Mouse (Mus musculus): ENCODE results near the gene Gm36210. TPM values are rescaled to one million over a fixed set of nuclear protein-coding genes. Genes with fewer than 3 reads are reported as not detected.

The Gm36210 gene
- polyA plus RNA-seq (2014; fragmentation: Illumina TruSeq; extraction: RNeasy Lipid Tissue Mini Kit (QIAGEN cat#74804); ENCODE audit: low read depth, low replicate concordance) = not detected

GRCm38 (mm10) chr7:4906466-4906950, at the start of gene Gm36210:
TSS of gene Gm36210 (minus strand) at chr7:4906516.

DNA sequence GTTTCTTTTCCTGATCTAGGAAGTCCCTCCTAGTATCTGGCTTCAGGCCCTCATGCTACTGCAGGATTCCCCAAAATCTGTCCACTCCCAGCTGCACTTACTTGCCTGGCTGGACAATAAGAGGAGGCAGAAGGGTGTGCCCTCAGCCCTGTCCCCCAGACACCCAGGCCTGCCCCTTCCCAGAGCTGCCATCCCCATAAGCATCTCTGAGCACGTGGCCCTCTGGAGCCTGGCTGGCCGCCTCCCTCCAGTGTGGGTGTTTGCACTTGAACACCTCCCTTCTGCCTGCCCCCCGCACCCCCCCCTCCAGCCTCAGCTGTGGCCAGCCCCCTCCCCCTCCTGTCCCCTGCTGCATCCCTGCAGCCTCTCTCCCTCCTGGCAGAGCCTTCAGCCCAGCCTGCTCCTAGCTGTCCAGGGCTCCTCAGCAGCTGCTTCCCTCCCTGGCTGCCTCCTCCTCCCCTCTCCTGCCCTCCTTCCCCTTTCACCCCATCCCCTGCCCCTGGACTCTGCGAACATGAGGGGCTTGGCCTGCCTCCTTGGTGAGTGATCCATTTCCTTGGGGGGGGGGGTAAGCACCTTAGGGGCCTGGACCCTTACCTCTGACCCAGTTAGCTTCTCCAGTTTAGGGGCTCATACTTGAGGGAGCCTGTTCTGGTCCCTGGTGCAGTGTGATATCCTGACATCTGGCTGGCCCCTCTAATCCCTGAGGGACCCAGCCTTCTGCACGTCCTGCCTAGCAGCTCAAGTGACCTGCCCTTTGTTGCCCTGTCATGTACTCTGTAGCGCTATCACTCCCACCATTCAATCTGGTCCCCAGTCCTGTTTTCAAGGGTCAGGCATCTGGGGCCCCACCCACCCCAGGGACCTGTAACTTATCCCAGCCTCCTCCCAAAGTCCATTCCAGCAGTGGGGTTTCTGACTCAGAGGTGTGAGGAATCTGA, 19.4 kb upstream of the Gm36210 start, which contains the start of gene Ssc5d:
Gene Ssc5d, plus strand, starts transcription at position 345 of the 941 bp plus-strand sequence.

DNA sequence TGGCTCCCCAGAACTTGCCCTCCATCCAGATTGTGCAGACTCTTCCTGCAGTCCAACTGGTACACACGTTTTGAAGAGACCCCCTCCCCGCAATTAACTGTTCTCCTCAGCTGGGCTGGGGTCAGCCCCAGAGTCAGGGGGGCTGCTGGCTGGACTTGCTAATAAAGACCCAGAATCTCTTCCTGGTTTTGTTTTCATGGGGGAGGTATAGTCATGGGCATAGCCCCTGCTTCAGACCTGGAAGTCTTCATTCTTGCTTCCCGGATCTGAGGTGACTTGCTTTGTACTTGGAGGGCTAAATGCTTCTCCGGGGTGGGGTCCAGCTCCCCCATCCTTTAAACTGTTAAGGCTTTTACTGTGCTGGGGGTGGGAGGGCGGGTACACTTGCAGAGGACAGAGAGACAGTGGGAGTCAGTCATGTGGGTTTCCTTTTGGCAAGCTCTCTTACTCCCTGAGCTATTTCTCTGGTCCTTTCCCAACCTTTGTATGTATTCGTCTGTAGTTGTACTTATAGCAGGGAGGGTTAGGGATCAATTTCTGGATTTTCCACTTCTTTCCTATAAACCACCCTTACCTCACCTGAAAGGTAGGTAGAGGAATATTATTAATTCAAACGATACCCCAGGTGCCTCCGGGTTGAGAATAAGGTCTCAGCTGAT, 15.6 kb upstream of the Gm36210 start, which contains the start of gene Nat14:
Gene Nat14, plus strand, starts transcription at position 205 of the 659 bp plus-strand sequence.

GRCm38 (mm10) chr7:4915007-4915665, 8.8 kb upstream of the Gm36210 start, which contains the start of gene Zfp628:
TSS of gene Zfp628 (plus strand) at chr7:4915217.

GRCm38 (mm10) chr7:4876753-4877221, 29.5 kb downstream of the Gm36210 start, which contains the start of gene Isoc2a:
TSS of gene Isoc2a (plus strand) at chr7:4877153.

GRCm38 (mm10) chr7:4870133-4870532, 36.2 kb downstream of the Gm36210 start, which contains the start of gene Isoc2b:
TSS of gene Isoc2b (minus strand) at chr7:4870258.

Other genes starting within 250 kb of the Gm36210 start
- gene Ppp6r1, start 247.5 kb downstream of the Gm36210 start, polyA plus RNA-seq (2014; fragmentation: Illumina TruSeq; extraction: RNeasy Lipid Tissue Mini Kit (QIAGEN cat#74804); ENCODE audit: low read depth, low replicate concordance) = 64.9 TPM
- 37.1 TPM for gene Hspbp1, start 221.4 kb downstream of the Gm36210 start, polyA plus RNA-seq (2014; fragmentation: Illumina TruSeq; extraction: RNeasy Lipid Tissue Mini Kit (QIAGEN cat#74804); ENCODE audit: low read depth, low replicate concordance)
- 2.1 TPM for gene Brsk1, start 215.9 kb downstream of the Gm36210 start, polyA plus RNA-seq (2014; fragmentation: Illumina TruSeq; extraction: RNeasy Lipid Tissue Mini Kit (QIAGEN cat#74804); ENCODE audit: low read depth, low replicate concordance)
- not detected for gene Tmem150b, start 181.3 kb downstream of the Gm36210 start, polyA plus RNA-seq (2014; fragmentation: Illumina TruSeq; extraction: RNeasy Lipid Tissue Mini Kit (QIAGEN cat#74804); ENCODE audit: low read depth, low replicate concordance)
- gene Kmt5c, start 166.4 kb downstream of the Gm36210 start, polyA plus RNA-seq (2014; fragmentation: Illumina TruSeq; extraction: RNeasy Lipid Tissue Mini Kit (QIAGEN cat#74804); ENCODE audit: low read depth, low replicate concordance) = 22.8 TPM
- gene Cox6b2, start 153.4 kb downstream of the Gm36210 start, polyA plus RNA-seq (2014; fragmentation: Illumina TruSeq; extraction: RNeasy Lipid Tissue Mini Kit (QIAGEN cat#74804); ENCODE audit: low read depth, low replicate concordance) = 10.7 TPM
- not detected for gene Fam71e2, start 135.2 kb downstream of the Gm36210 start, polyA plus RNA-seq (2014; fragmentation: Illumina TruSeq; extraction: RNeasy Lipid Tissue Mini Kit (QIAGEN cat#74804); ENCODE audit: low read depth, low replicate concordance)
- gene Il11, start 123.7 kb downstream of the Gm36210 start, polyA plus RNA-seq (2014; fragmentation: Illumina TruSeq; extraction: RNeasy Lipid Tissue Mini Kit (QIAGEN cat#74804); ENCODE audit: low read depth, low replicate concordance) = not detected
- gene Tmem190, start 123.6 kb downstream of the Gm36210 start, polyA plus RNA-seq (2014; fragmentation: Illumina TruSeq; extraction: RNeasy Lipid Tissue Mini Kit (QIAGEN cat#74804); ENCODE audit: low read depth, low replicate concordance) = not detected
- gene Tmem238, start 116.9 kb downstream of the Gm36210 start, polyA plus RNA-seq (2014; fragmentation: Illumina TruSeq; extraction: RNeasy Lipid Tissue Mini Kit (QIAGEN cat#74804); ENCODE audit: low read depth, low replicate concordance) = 6.3 TPM
- gene Rpl28, start 113.6 kb downstream of the Gm36210 start, polyA plus RNA-seq (2014; fragmentation: Illumina TruSeq; extraction: RNeasy Lipid Tissue Mini Kit (QIAGEN cat#74804); ENCODE audit: low read depth, low replicate concordance) = 392 TPM
- gene Ube2s, start 93.9 kb downstream of the Gm36210 start, polyA plus RNA-seq (2014; fragmentation: Illumina TruSeq; extraction: RNeasy Lipid Tissue Mini Kit (QIAGEN cat#74804); ENCODE audit: low read depth, low replicate concordance) = 101 TPM
- not detected for gene Shisa7, start 61.8 kb downstream of the Gm36210 start, polyA plus RNA-seq (2014; fragmentation: Illumina TruSeq; extraction: RNeasy Lipid Tissue Mini Kit (QIAGEN cat#74804); ENCODE audit: low read depth, low replicate concordance)
- gene Isoc2b, start 36.3 kb downstream of the Gm36210 start, polyA plus RNA-seq (2014; fragmentation: Illumina TruSeq; extraction: RNeasy Lipid Tissue Mini Kit (QIAGEN cat#74804); ENCODE audit: low read depth, low replicate concordance) = 13.4 TPM
- gene Isoc2a, start 29.4 kb downstream of the Gm36210 start, polyA plus RNA-seq (2014; fragmentation: Illumina TruSeq; extraction: RNeasy Lipid Tissue Mini Kit (QIAGEN cat#74804); ENCODE audit: low read depth, low replicate concordance) = 45.8 TPM
- 4.9 TPM for gene Zfp628, start 8.7 kb upstream of the Gm36210 start, polyA plus RNA-seq (2014; fragmentation: Illumina TruSeq; extraction: RNeasy Lipid Tissue Mini Kit (QIAGEN cat#74804); ENCODE audit: low read depth, low replicate concordance)
- gene Nat14, start 15.5 kb upstream of the Gm36210 start, polyA plus RNA-seq (2014; fragmentation: Illumina TruSeq; extraction: RNeasy Lipid Tissue Mini Kit (QIAGEN cat#74804); ENCODE audit: low read depth, low replicate concordance) = 4.8 TPM
- 4.7 TPM for gene Ssc5d, start 19.3 kb upstream of the Gm36210 start, polyA plus RNA-seq (2014; fragmentation: Illumina TruSeq; extraction: RNeasy Lipid Tissue Mini Kit (QIAGEN cat#74804); ENCODE audit: low read depth, low replicate concordance)
- gene Sbk2, start 57.9 kb upstream of the Gm36210 start, polyA plus RNA-seq (2014; fragmentation: Illumina TruSeq; extraction: RNeasy Lipid Tissue Mini Kit (QIAGEN cat#74804); ENCODE audit: low read depth, low replicate concordance) = 56.6 TPM
- 60.8 TPM for gene Sbk3, start 64.7 kb upstream of the Gm36210 start, polyA plus RNA-seq (2014; fragmentation: Illumina TruSeq; extraction: RNeasy Lipid Tissue Mini Kit (QIAGEN cat#74804); ENCODE audit: low read depth, low replicate concordance)
- 25.1 TPM for gene Zfp579, start 89.6 kb upstream of the Gm36210 start, polyA plus RNA-seq (2014; fragmentation: Illumina TruSeq; extraction: RNeasy Lipid Tissue Mini Kit (QIAGEN cat#74804); ENCODE audit: low read depth, low replicate concordance)
- gene Zfp524, start 107.9 kb upstream of the Gm36210 start, polyA plus RNA-seq (2014; fragmentation: Illumina TruSeq; extraction: RNeasy Lipid Tissue Mini Kit (QIAGEN cat#74804); ENCODE audit: low read depth, low replicate concordance) = 14.0 TPM
- 17.3 TPM for gene Fiz1, start 108.2 kb upstream of the Gm36210 start, polyA plus RNA-seq (2014; fragmentation: Illumina TruSeq; extraction: RNeasy Lipid Tissue Mini Kit (QIAGEN cat#74804); ENCODE audit: low read depth, low replicate concordance)
- not detected for gene Gm44973, start 109.0 kb upstream of the Gm36210 start, polyA plus RNA-seq (2014; fragmentation: Illumina TruSeq; extraction: RNeasy Lipid Tissue Mini Kit (QIAGEN cat#74804); ENCODE audit: low read depth, low replicate concordance)
- gene Zfp865, start 113.9 kb upstream of the Gm36210 start, polyA plus RNA-seq (2014; fragmentation: Illumina TruSeq; extraction: RNeasy Lipid Tissue Mini Kit (QIAGEN cat#74804); ENCODE audit: low read depth, low replicate concordance) = 11.4 TPM
- gene Ccdc106, start 114.0 kb upstream of the Gm36210 start, polyA plus RNA-seq (2014; fragmentation: Illumina TruSeq; extraction: RNeasy Lipid Tissue Mini Kit (QIAGEN cat#74804); ENCODE audit: low read depth, low replicate concordance) = not detected
- gene 4632433K11Rik, start 127.6 kb upstream of the Gm36210 start, polyA plus RNA-seq (2014; fragmentation: Illumina TruSeq; extraction: RNeasy Lipid Tissue Mini Kit (QIAGEN cat#74804); ENCODE audit: low read depth, low replicate concordance) = not detected
- gene Zfp784, start 131.9 kb upstream of the Gm36210 start, polyA plus RNA-seq (2014; fragmentation: Illumina TruSeq; extraction: RNeasy Lipid Tissue Mini Kit (QIAGEN cat#74804); ENCODE audit: low read depth, low replicate concordance) = 8.3 TPM
- 3.2 TPM for gene Zfp580, start 145.0 kb upstream of the Gm36210 start, polyA plus RNA-seq (2014; fragmentation: Illumina TruSeq; extraction: RNeasy Lipid Tissue Mini Kit (QIAGEN cat#74804); ENCODE audit: low read depth, low replicate concordance)
- 85.2 TPM for gene U2af2, start 155.6 kb upstream of the Gm36210 start, polyA plus RNA-seq (2014; fragmentation: Illumina TruSeq; extraction: RNeasy Lipid Tissue Mini Kit (QIAGEN cat#74804); ENCODE audit: low read depth, low replicate concordance)
- 140 TPM for gene Epn1, start 173.7 kb upstream of the Gm36210 start, polyA plus RNA-seq (2014; fragmentation: Illumina TruSeq; extraction: RNeasy Lipid Tissue Mini Kit (QIAGEN cat#74804); ENCODE audit: low read depth, low replicate concordance)
- not detected for gene Rfpl4, start 210.4 kb upstream of the Gm36210 start, polyA plus RNA-seq (2014; fragmentation: Illumina TruSeq; extraction: RNeasy Lipid Tissue Mini Kit (QIAGEN cat#74804); ENCODE audit: low read depth, low replicate concordance)
- gene Rasl2-9, start 219.4 kb upstream of the Gm36210 start, polyA plus RNA-seq (2014; fragmentation: Illumina TruSeq; extraction: RNeasy Lipid Tissue Mini Kit (QIAGEN cat#74804); ENCODE audit: low read depth, low replicate concordance) = 7.9 TPM
- gene Vmn1r55, start 243.2 kb upstream of the Gm36210 start, polyA plus RNA-seq (2014; fragmentation: Illumina TruSeq; extraction: RNeasy Lipid Tissue Mini Kit (QIAGEN cat#74804); ENCODE audit: low read depth, low replicate concordance) = not detected